Mouse (Mus musculus) retina, adult 2 months (tissue): ENCODE data around the gene Cyp2d11.
"Not testable (repeated sequence)": the region's sequence is repeated elsewhere in the genome, so short reads cannot be mapped to it uniquely, and the experiment has no call there.

Source experiments
- DNase-seq: peaks from one replicate; pipeline ENCODE4 v3.0.0-alpha.2; 2012; ENCODE audit warnings: low read depth, low spot score

The Cyp2d11 gene

GRCm38 (mm10) chr15:82393922-82394321 is at the start of gene Cyp2d11:
Gene Cyp2d11 (minus strand): TSS chr15:82394022.
- DNase-seq, result not testable (repeated sequence)

DNA sequence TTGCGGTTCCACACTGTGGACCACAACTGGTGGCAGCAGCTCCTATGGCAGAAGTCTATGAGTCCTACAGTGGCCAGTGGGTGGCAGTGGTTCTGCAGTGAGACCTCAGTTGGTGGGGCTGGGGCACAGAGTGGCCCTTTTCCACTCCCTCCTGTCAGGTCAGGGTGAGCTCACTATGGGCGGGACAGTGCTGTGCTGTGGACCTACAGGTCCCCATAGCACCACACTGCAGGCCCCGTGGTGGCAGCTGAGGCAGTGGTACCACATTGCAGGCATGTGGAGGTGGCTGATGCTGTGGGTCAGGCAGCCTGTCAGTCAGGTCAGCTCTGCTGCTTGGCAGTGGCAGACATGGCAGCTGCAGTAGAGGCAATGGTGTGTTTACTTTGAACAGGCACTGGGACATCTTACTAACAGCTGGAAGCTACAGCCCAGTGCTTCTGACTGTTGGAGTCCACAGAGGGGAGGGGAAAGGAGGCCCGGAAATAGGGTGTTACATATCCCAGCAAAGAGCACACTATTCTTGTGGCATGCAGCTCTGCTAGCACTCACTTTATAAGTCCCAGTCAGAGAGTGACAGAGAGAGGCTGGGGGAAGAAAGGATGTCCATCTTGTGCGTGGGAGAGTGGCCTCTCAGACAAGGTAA is 44.3 kb upstream of the Cyp2d11 start:
- DNase-seq, result no peak

- DNase-seq, result no peak
Measured at GRCm38 (mm10) chr15:82435606-82436005, 41.8 kb upstream of the Cyp2d11 start.

- no peak for DNase-seq
Measured at GRCm38 (mm10) chr15:82435011-82435410, 41.2 kb upstream of the Cyp2d11 start.

GRCm38 (mm10) chr15:82434541-82434940 is 40.7 kb upstream of the Cyp2d11 start:
- DNase-seq, result no peak

DNA sequence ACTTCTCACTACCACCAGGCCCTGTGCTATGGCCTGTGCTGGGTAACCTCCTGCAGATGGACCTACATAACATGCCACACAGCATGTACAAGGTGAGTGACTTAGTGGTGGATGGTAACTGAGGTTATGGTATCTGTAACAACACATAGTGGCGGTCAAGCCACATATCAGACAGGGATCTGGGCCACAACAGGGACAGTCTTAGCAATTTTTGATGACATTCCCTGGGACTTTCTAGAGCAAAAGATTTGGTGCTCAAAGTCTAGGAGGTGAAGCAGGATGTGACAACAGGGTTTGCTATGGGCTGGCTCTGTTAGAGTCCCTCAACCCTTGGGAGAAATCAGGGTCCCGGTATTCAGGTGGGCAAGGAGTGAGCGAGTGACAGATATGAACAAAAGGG is 39.8 kb upstream of the Cyp2d11 start:
- no peak for DNase-seq

- no peak for DNase-seq
Measured at GRCm38 (mm10) chr15:82433137-82433536, 39.3 kb upstream of the Cyp2d11 start, which contains the start of gene Cyp2d9. Gene Cyp2d9 (plus strand): TSS chr15:82433437.

DNA sequence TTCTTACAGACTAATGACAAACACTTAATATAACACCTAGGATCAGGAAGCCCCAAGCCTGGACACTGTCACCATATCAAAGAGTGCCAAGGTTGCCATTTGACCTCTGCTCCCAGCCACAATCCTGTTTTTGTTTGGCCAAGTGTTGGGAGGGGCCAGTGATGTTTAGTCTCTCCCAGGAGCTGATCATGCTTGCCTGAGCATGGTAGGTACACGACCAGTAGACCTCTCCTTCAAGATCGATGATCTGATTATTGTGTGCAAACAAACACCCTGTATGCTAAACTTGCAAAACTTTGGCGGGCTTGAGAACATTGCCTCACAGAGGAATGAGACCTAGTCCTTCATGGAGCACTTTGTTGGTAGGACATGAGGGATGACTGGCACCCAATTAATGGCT is 29.6 kb upstream of the Cyp2d11 start:
- no peak for DNase-seq

- no peak for DNase-seq
Measured at GRCm38 (mm10) chr15:82422935-82423334, 29.1 kb upstream of the Cyp2d11 start.

DNA sequence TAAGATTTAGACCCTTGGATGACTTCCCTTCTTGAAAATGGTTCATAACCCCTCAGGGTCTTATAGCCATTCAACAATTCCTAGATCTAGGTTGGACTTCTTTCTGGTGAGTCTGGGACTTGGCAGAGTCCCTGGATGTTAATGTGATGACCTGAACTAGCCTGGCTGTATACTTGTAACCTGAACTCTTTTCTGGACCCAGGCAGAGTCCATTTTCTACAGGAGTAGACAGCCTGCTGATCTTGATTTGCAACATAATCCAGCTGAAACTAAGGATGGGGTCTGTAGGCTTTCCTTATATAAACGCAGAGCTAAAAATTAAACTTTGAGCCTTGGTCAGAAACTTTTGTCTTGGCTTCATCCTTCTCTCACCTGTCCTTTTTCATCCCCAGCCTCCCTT is 24.8 kb upstream of the Cyp2d11 start:
- no peak for DNase-seq

DNA sequence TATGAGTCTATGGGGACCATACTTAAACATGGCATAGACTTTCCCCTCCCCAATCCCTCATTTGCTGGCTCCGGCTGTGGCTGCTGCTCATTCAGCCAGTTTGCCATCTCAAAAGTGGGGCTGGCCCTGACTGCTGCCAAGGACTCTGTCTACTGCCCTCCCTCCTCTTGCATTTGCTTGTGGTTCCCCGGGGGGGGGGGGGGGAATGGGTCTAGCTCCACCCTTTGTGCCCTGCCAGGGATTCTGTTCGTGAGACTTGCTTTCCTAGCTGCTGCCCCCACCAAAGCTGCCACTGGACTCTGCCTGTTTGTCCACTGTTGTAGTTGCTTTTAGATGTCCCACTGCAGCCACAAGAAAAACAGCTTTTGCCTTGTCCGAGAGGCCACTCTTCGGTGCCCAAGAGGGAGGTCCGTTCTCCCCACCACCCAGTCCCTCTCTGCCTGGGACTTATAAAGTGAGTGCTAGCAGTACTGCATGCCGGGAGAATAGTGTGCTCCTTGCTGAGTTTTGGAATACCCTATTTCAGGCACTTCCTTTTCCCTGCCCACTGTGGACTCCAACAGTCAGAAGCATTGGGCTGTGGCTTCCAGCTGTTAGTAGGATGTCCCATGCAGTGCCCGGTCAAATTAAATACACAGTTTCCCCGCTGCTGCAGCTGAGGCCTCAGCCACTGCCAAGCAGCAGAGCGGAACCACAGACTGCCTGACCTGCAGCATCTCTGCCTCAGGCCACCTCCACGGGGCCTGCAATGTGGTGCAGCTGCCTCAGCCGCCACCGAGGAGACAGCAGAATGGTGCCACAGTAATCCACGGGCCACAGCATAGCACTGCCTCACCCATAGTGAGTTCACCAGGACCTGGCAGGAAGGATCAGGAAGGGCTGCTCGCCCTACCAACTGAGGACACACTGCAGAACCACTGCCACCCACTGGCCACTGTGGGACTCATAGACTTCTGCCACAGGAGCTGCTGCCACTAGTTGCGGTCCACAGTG is 23.3 kb upstream of the Cyp2d11 start:
- peak; percentile 38 for DNase-seq

- DNase-seq, result no peak
Measured at GRCm38 (mm10) chr15:82407536-82407935, 13.7 kb upstream of the Cyp2d11 start.

- no peak for DNase-seq
Measured at GRCm38 (mm10) chr15:82406981-82407380, 13.2 kb upstream of the Cyp2d11 start, which contains the start of gene Cyp2d10. Gene Cyp2d10 (minus strand): TSS chr15:82407195.

DNA sequence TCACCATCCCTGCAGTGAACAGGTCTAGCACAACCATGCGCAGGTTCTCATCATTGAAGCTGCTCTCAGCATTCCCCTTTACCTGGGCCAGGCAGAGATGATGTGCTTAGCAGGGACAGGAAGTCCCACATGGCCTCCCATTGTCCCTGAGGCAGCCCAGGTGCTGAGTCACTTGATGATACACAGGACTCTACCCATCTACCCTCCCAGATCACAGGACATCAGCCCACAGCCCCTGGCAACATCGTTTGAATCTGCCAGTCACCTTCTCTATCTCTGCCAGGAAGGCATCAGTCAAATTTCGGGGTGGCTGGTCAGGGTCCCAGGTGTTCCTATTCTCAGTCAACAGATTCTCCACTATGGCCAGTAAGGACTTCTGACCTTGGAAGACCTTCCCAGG is 10.3 kb upstream of the Cyp2d11 start:
- DNase-seq, result no peak

DNA sequence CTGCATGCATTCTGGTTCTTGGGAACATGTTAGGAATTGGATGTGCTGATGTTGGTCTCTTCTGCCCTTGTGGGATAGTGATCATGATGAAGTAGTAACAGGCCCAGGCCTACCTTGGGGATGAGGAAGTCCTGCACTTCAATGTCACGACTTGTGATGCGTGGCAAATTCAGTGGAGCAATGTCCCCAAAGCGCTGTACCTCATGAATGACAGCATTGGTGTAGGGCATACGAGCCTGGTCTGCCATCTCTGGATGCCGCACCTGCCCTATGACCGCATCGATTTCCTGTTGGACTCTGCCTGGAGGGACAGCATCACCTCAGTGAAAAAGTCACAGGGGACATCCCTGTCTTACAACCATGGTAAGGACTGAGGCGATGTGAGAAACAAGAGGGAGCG is 9.8 kb upstream of the Cyp2d11 start:
- DNase-seq, result no peak

DNA sequence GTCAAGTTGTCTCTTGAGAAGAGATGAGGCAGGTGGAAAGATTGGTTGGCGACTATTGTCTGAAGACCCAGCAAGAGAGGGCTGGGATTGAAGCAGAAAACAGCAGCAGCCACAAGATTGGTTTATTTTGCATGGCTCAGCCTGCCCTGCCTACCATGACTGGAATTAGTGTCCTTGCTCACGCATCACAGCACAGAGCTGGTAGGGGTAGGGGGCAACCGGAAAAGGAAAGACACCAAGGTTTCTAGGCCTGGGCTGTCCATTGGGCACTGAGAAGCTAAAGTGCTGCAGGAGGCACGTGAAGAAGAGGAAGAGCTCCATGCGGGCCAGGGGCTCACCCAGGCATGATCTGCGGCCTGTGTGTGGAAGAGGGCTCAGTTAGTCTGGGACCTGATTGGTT is 8.9 kb upstream of the Cyp2d11 start:
- DNase-seq, result no peak

DNA sequence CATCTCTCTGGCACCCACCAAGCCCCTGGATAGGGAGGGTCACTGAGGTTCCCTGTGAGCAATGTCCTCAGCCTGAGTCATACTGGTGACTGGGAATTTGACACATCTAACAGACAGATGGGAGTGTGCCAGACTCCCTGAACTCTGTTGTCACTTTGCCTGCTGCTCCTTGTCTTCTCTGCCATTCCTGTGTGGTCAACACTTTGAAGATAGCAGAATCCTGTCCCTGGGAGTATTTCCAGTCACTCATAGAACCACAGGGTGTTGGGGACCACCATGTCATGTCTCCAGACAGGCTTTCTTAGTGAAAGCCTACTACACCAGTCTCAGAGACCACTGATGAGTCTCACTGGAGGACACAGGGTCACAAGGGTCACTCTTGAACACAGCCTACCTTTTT is 8.3 kb upstream of the Cyp2d11 start:
- no peak for DNase-seq

DNA sequence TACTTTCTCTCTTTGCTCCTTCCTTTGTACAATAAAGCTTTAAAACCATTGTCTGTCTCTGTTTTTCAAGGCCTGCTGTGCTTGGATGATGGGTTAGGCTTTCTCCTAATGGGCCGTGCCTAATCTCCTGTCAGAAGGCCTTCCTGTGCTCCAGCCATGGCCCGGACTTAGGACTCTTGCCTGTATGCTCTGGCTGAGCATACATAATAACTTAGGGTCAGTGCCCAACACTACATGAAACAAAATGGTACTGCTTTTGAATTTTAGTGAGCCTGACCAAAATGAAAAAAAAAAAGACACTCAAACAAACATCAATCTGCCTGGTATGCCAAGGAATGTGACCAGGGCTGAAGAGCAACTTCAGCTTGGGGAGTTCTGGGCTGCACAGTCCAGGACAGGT is 7.7 kb upstream of the Cyp2d11 start:
- no peak for DNase-seq

DNA sequence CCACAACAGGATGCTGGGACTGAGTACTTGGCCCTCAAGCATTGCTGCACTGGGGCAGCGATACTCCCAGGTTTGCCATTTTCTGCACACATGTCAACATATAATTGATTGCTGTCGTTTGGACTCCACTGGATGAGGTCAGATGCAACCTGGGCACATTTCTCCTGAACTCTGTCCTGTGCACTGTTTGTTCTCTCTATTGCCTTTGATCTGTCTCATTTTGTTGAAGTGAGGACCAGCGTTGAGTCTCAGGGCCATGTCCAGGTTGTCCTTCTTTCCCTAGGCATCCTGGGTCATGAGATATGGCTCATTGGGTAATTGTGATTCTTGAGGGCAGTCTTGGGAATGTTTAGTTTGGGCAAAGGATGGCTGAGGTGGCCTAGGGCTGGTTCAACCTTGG is 2.1 kb upstream of the Cyp2d11 start:
- not testable (repeated sequence) for DNase-seq

- DNase-seq, result not testable (repeated sequence)
Measured at GRCm38 (mm10) chr15:82389916-82390315, 3.9 kb downstream of the Cyp2d11 start.

DNA sequence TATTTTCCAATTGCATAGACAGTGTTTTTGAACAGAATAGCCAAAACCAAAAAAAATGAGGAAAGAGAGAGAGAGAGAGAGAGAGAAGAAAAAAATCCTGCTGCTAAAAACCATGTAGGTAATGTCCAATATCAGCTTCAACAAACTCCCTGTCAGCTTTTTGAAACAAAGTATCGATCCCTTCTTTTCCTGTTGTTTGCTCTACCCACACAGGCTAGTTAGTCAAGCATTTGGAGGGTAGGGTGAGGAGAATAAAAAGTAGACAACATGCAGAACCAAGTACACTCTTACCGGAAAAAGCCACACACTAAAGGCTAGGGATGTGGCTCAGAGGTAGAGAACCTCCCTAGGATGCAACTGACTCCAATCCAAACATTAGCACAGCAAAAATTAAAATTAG is 8.1 kb downstream of the Cyp2d11 start:
- no peak for DNase-seq

DNA sequence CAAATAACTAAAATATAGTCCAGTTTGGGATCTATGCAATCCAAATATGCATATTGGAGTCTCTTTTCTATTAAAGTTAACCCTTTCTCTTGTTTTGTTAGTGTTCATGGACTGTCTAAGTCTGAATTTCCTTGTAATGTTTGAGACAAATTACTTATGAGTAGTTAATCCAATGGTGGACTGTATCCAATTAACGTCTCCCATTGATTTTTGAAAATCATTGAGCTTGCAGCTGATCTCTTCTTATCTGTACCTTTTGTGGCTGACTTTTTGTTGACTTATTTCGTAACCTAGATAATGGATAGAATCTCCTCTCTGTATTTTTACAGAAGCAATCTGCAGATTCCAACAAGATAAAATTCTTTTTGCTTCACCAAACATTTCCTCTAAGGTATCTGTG is 11.4 kb downstream of the Cyp2d11 start:
- DNase-seq, result no peak

- no peak for DNase-seq
Measured at GRCm38 (mm10) chr15:82380714-82381062, 13.1 kb downstream of the Cyp2d11 start.
